Mouse (Mus musculus): Measurements from ENCODE around the gene Ogdhl.

DNA sequence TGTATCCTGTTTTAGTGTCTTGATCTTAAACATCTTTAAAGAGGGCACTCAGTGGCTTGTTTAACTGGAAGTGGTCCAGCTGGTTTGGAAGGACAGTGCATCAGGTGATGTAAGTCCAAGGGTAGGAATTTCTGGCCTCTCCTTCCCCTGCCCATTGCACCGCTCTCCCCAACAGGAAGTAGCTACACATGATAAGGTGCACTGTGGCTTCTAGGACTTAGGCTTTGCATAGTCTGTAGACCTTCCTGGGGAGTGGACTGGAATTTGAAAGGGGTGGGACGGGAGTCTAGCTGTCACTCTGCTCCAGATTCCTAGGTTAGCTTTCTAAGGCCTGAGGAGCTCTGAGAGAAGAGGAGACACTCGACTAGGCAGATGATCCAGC is 58.3 kb downstream of the Ogdhl start:
- TF ChIP-seq POLR2A (IDR thresholded peaks at IDR 0.05; ENCODE audit: borderline replicate concordance, control insufficient read depth, low read depth, low read length) (no peak), CTCF (IDR thresholded peaks at IDR 0.05; ENCODE audit: control insufficient read depth, insufficient read depth, low read length) (no peak)

All from bone marrow, adult 2 months (tissue).